Mouse (Mus musculus) stomach, embryonic 14.5 days (tissue): ENCODE measurements around the gene Ubqln1. TPM values are rescaled to one million over a fixed set of nuclear protein-coding genes. Genes with fewer than 3 reads are reported as not detected.

Experiments
- ATAC-seq: fragments of 200-750 bp; cut with Nextera tagmentation; 2 replicates; pipeline ENCODE4 v1.8.0; 2017; ENCODE audit warnings: low read depth, moderate TSS enrichment; ENCODE audit not compliant: insufficient number of reproducible peaks, insufficient read depth, low FRiP score
- H3K27ac ChIP-seq: fragments of 300-500 bp; sonication (generic); 2 replicates; pipeline ENCODE4 v1.5.1; 2014; ENCODE audit warnings: mild to moderate bottlenecking, low read length, moderate library complexity, mixed read lengths
- H3K27me3 ChIP-seq: fragments of 300-500 bp; sonication (generic); 2 replicates; pipeline ENCODE4 v1.6.1; 2014; ENCODE audit warnings: low read length, control low read depth, mixed read lengths; ENCODE audit not compliant: control insufficient read depth, insufficient read depth
- H3K36me3 ChIP-seq: fragments of 300-500 bp; sonication (generic); 2 replicates; pipeline ENCODE4 v1.6.1; 2014; ENCODE audit warnings: mild to moderate bottlenecking, control low read depth, low read length, moderate library complexity, mixed read lengths; ENCODE audit not compliant: control insufficient read depth, insufficient read depth
- H3K4me1 ChIP-seq: fragments of 300-500 bp; sonication (generic); 2 replicates; pipeline ENCODE4 v1.6.1; 2014; ENCODE audit warnings: low read length, control low read depth, mixed read lengths; ENCODE audit not compliant: control insufficient read depth, insufficient read depth
- H3K4me2 ChIP-seq: fragments of 300-500 bp; sonication (generic); replicated peaks from 2 replicates; pipeline ENCODE4 v1.6.1; 2014; ENCODE audit warnings: low read depth, low read length, control low read depth
- H3K4me3 ChIP-seq: fragments of 300-500 bp; sonication (generic); 2 replicates; pipeline ENCODE4 v1.5.1; 2014; ENCODE audit warnings: low read depth, low read length, control low read depth
- H3K9ac ChIP-seq: fragments of 300-500 bp; sonication (generic); replicated peaks from 2 replicates; pipeline ENCODE4 v1.6.1; 2014; ENCODE audit warnings: low read depth, mild to moderate bottlenecking, control low read depth, low read length, moderate library complexity, mixed read lengths
- H3K9me3 ChIP-seq: fragments of 300-500 bp; sonication (generic); 2 replicates; pipeline ENCODE4 v1.6.1; 2016; ENCODE audit warnings: low read depth, low read length, control low read depth; ENCODE audit not compliant: control insufficient read depth
- WGBS: fragments of 180-500 bp; shearing (Covaris S2); extraction: QIAGEN DNeasy Blood & Tissue Kit; methylation state at CpG from one replicate; pipeline ENCODE4 v1.1.7; 2014; 5-methylcytosine and 5-hydroxymethylcytosine counted together
- polyA plus RNA-seq: library from polyadenylated mRNA; unstranded; fragments of >200 nt; fragmentation: Nextera tagmentation; extraction: Ambion mirVana; gene quantifications from 2 replicates; pipeline ENCODE4 v1.2.1, GENCODE M21; 2014

The Ubqln1 gene
- polyA plus RNA-seq, 1 experiment from 2014 or later: 76.2 TPM

GRCm38 (mm10) chr13:58228624-58229023, 13.2 kb upstream of the Ubqln1 start:
- H3K4me2 ChIP-seq: no peak overlapping the region
- H3K27ac ChIP-seq: no peak overlapping the region
- no peak for ATAC-seq
- no peak overlapping the region for H3K4me3 ChIP-seq
- no peaks in the 10 kb centered on the region for H3K4me1 ChIP-seq
- no peaks in the 10 kb centered on the region for H3K9me3 ChIP-seq
- H3K36me3 ChIP-seq: no peaks in the 10 kb centered on the region
- H3K9ac ChIP-seq: no peak overlapping the region
- WGBS: 82% methylated on average over 2 of the region's 2 CpGs
- no peaks in the 10 kb centered on the region for H3K27me3 ChIP-seq

- no peak overlapping the region for H3K27ac ChIP-seq
- no peaks in the 10 kb centered on the region for H3K9me3 ChIP-seq
- no peak for ATAC-seq
- H3K4me2 ChIP-seq: no peak overlapping the region
- H3K4me1 ChIP-seq: no peaks in the 10 kb centered on the region
- no peak overlapping the region for H3K4me3 ChIP-seq
- no peak overlapping the region for H3K9ac ChIP-seq
- 67% methylated on average over 8 of the region's 8 CpGs for WGBS
- no peaks in the 10 kb centered on the region for H3K36me3 ChIP-seq
- no peaks in the 10 kb centered on the region for H3K27me3 ChIP-seq
Measured at GRCm38 (mm10) chr13:58225694-58226093, 10.2 kb upstream of the Ubqln1 start.

- Histone ChIP-seq H3K27me3 (no peaks in the 10 kb centered on the region), H3K9ac (no peak overlapping the region), H3K36me3 (no peaks in the 10 kb centered on the region), H3K4me3 (no peak overlapping the region), H3K27ac (no peak overlapping the region), H3K4me1 (no peaks in the 10 kb centered on the region), H3K9me3 (no peaks in the 10 kb centered on the region), H3K4me2 (no peak overlapping the region)
- WGBS: 41% methylated on average over 3 of the region's 3 CpGs
- ATAC-seq: no peak
Measured at GRCm38 (mm10) chr13:58220206-58220605, 4.8 kb upstream of the Ubqln1 start.

DNA sequence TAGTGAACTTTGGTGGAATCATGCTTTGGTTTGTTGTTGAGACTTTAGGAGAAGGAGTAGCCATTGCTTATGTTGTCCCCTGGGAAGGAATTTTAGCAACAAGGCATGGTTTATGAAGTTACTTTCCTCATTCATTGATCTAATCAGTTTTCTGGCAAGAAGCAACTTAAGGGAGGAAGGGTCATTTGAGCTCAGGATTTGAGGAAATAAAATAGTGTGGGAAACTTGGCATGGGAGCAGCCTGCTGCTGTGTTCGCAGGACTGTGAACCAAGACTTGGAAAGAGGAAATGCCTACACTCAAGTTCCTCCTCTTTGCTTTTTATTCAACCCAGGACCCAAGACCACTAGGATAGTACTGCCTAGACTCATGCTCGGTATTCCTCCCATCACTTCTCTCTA, 2.1 kb upstream of the Ubqln1 start:
- Histone ChIP-seq H3K4me1 (peaks cover 15% of the 10 kb centered on the region; the same call in 1 of the 2 replicates), H3K9me3 (no peaks in the 10 kb centered on the region), H3K27me3 (no peaks in the 10 kb centered on the region), H3K4me2 (no peak overlapping the region), H3K27ac (no peak overlapping the region), H3K9ac (no peak overlapping the region), H3K4me3 (no peak overlapping the region), H3K36me3 (no peaks in the 10 kb centered on the region; the same call in 1 of the 2 replicates)
- 89% methylated on average over 2 of the region's 2 CpGs for WGBS
- no peak for ATAC-seq

DNA sequence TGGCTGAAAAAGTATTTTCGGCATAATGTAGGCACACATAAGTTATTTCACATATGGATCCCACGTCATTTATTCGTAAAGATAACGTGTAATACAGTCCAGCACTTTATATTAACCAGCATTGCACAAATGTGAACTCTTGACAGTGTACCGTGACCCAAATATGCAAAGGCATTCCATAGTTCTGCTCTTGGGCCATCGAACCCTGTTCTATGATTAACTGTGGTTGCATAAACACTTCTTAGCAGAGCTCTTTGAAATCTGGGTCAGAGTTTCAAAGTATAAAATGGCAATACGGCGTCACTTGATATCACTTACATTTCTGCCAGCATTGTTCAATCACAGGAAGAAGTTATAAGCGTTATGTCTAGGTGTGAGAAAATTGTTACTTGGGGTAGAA, 942 bp upstream of the Ubqln1 start:
- no peak overlapping the region for H3K4me3 ChIP-seq
- H3K27ac ChIP-seq: no peak overlapping the region; the same call in 1 of the 2 replicates
- H3K4me1 ChIP-seq: peaks cover 18% of the 10 kb centered on the region; the same call in 1 of the 2 replicates
- H3K9ac ChIP-seq: no peak overlapping the region
- H3K4me2 ChIP-seq: peak overlapping the region; percentile 88
- H3K36me3 ChIP-seq: no peaks in the 10 kb centered on the region; the same call in 1 of the 2 replicates
- 76% methylated on average over 9 of the region's 9 CpGs for WGBS
- ATAC-seq: no peak
- no peaks in the 10 kb centered on the region for H3K27me3 ChIP-seq
- no peaks in the 10 kb centered on the region for H3K9me3 ChIP-seq

- peak overlapping the region; percentile 88 for H3K4me2 ChIP-seq
- under 1% methylated on average over 46 of the region's 48 CpGs for WGBS
- H3K36me3 ChIP-seq: no peaks in the 10 kb centered on the region; the same call in 1 of the 2 replicates
- H3K27me3 ChIP-seq: no peaks in the 10 kb centered on the region
- ATAC-seq: no peak; the same call in 1 of the 2 replicates
- peak overlapping the region; percentile 96 for H3K9ac ChIP-seq
- H3K9me3 ChIP-seq: no peaks in the 10 kb centered on the region
- peak overlapping the region; percentile 85 for H3K27ac ChIP-seq
- peaks cover 18% of the 10 kb centered on the region; the same call in 1 of the 2 replicates for H3K4me1 ChIP-seq
- H3K4me3 ChIP-seq: peak overlapping the region; percentile 96
Measured at GRCm38 (mm10) chr13:58215253-58215591, 231 bp downstream of the Ubqln1 start.

GRCm38 (mm10) chr13:58214346-58215252, 854 bp downstream of the Ubqln1 start:
- H3K27ac ChIP-seq: peak overlapping the region; percentile 85
- no peaks in the 10 kb centered on the region; the same call in 1 of the 2 replicates for H3K36me3 ChIP-seq
- no peaks in the 10 kb centered on the region for H3K27me3 ChIP-seq
- H3K9ac ChIP-seq: peak overlapping the region; percentile 96
- peak overlapping the region; percentile 96 for H3K4me3 ChIP-seq
- H3K4me1 ChIP-seq: peaks cover 18% of the 10 kb centered on the region; the same call in 1 of the 2 replicates
- no peaks in the 10 kb centered on the region for H3K9me3 ChIP-seq
- peak overlapping the region; percentile 88 for H3K4me2 ChIP-seq
- 3% methylated on average over 38 of the region's 49 CpGs for WGBS
- ATAC-seq: peak; percentile 51

DNA sequence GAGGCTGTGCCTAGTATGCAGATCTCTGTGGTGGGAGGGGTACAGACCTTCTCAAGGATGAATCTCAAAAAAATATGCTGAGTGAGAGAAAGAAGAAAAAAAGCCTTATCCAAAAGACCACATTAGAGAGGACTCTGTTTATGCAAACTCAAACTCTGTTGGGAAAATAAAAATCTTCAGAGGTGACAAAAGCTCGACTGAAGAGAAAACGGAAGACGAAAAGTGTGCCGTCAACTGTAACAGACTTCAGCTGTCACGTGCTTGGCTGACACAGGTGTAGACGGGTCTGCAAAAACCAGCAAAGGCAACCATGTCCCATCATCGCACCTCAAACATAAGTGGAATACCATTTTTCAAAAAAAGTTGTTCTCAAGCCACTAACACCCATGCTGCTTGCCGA, 1.7 kb downstream of the Ubqln1 start:
- no peaks in the 10 kb centered on the region for H3K27me3 ChIP-seq
- peak overlapping the region; percentile 96; the same call in 1 of the 2 replicates for H3K9ac ChIP-seq
- no peak for ATAC-seq
- peak overlapping the region; percentile 88 for H3K4me2 ChIP-seq
- peaks cover 18% of the 10 kb centered on the region; the same call in 1 of the 2 replicates for H3K4me1 ChIP-seq
- H3K27ac ChIP-seq: no peak overlapping the region
- 43% methylated on average over 8 of the region's 8 CpGs for WGBS
- peak overlapping the region; percentile 96 for H3K4me3 ChIP-seq
- H3K9me3 ChIP-seq: no peaks in the 10 kb centered on the region
- no peaks in the 10 kb centered on the region; the same call in 1 of the 2 replicates for H3K36me3 ChIP-seq
